Mouse (Mus musculus): ENCODE measurements at regions not wholly inside any gene's neighbourhood (a gene's known extent, or its start where the extent isn't known, plus 50 kb on each side); places are given as distances from the start of the nearest gene placed in this dataset.

DNA sequence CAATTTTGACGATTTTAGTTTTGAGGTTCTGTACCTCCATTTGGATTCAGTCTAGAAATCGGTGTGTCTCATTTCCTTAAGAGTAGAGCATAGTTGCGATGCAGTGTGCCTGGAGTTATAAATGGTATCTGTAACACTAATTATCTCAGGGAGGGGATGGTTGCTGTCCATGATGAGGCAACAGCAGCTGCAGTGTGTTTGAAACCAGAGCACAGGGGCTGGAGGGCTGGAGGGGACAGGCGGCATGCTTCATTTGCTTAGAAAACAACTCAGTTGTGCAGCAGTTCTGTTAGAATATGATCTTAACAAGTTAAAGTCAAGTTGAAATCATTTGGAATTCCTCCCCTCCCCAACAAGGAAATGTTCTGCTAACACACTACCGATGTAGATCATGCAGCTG is 69.3 kb upstream of the Lrig3 start:
- no peak for DNase-seq (ENCODE audit: low read depth)
- TF ChIP-seq CTCF (IDR thresholded peaks at IDR 0.05; ENCODE audit: borderline replicate concordance, extremely low read depth, insufficient read depth, insufficient read length): no peak
- no peak for TF ChIP-seq POLR2A (IDR thresholded peaks at IDR 0.05; ENCODE audit: borderline replicate concordance, extremely low read depth, insufficient read depth, insufficient read length, poor library complexity, severe bottlenecking)

DNA sequence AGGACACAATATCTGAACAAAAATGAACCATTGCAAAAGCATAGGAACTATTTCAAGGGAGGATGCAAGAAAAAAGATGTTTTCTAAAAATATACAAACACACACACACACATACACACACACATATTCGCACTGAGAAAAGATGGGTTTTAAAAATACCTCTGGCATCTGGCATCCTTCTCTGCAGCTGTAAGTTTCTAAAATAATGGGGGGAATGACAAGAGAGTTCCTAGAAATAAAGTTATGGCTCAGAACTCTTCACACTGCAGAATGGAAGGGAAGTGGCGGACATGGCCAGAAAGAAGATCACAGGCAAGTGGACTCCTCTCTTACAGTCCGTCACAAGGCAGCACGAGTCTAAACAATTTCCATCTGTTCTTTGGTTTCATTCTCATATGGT is 66.5 kb upstream of the Lrig3 start:
- TF ChIP-seq CTCF (IDR thresholded peaks at IDR 0.05; ENCODE audit: borderline replicate concordance, extremely low read depth, insufficient read depth, insufficient read length) (no peak), POLR2A (IDR thresholded peaks at IDR 0.05; ENCODE audit: borderline replicate concordance, extremely low read depth, insufficient read depth, insufficient read length, poor library complexity, severe bottlenecking) (no peak)

DNA sequence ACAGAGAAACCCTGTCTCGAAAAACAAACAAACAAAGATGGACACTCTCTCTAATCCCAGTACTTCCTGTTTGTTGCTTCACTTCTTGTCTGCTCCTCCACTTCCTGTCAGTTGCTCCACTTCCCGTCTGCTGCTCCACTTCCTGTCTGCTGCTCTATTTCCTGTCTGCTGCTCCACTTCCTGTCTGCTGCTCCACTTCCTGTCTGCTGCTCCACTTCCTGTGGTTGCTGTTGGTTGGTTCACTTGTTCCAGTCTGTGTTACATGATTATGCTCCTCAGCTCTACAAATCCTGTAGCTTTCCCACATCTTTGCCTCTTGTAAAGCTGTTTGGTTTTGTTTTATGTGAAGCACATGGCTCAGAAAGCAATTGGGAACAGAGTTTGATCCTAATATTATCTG is 65.4 kb upstream of the Lrig3 start:
- DNase-seq (ENCODE audit: low read depth): no peak
- TF ChIP-seq CTCF (IDR thresholded peaks at IDR 0.05; ENCODE audit: borderline replicate concordance, extremely low read depth, insufficient read depth, insufficient read length) (no peak), POLR2A (IDR thresholded peaks at IDR 0.05; ENCODE audit: borderline replicate concordance, extremely low read depth, insufficient read depth, insufficient read length, poor library complexity, severe bottlenecking) (no peak)

More for the DNA sequence above, 66.5 kb upstream of the Lrig3 start:
- DNase-seq (ENCODE audit: low read depth): no peak

DNA sequence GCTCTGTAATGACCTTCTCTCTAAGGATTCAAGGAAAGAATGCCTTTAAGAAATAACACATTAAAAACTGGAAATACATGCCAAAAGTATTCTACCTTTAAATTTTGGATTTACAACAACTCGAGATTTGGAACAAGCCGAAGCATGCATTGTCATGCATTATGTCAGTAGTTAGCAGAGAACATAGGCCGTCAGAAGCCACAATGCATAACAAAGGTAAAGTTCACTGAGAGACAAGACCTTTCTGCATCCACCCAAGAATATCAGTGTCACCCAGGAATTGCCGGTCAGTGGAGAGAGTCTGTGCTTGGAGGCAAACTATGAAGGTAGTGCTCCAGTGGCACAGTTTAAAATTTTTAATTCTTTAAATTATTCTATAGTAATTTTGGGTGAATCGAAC is 63.3 kb upstream of the Lrig3 start:
- no peak for DNase-seq (ENCODE audit: low read depth)
- TF ChIP-seq CTCF (IDR thresholded peaks at IDR 0.05; ENCODE audit: borderline replicate concordance, extremely low read depth, insufficient read depth, insufficient read length) (no peak), POLR2A (IDR thresholded peaks at IDR 0.05; ENCODE audit: borderline replicate concordance, extremely low read depth, insufficient read depth, insufficient read length, poor library complexity, severe bottlenecking) (no peak)

DNA sequence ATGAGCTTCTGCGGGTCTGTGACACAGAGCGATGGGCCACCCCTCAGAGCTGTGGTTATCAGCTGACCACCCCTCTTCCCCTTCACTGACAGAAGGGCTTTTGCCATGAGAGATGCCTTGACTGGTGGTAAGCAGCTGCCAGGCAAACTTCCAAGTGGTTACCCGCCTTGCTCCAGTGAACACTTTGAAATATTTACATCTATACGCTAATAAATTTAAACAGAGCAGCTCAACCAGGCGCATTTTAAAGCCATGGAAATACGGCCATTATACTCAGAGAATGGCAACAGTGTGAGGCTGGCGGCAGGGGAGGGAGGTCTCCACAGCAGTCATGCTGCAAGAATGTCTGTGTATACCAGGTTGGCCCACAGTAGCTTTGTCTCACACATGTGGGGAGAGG is 53.8 kb upstream of the Lrig3 start:
- peak; percentile 77 for DNase-seq (ENCODE audit: low read depth)
- TF ChIP-seq CTCF (IDR thresholded peaks at IDR 0.05; ENCODE audit: borderline replicate concordance, extremely low read depth, insufficient read depth, insufficient read length) (no peak), POLR2A (IDR thresholded peaks at IDR 0.05; ENCODE audit: borderline replicate concordance, extremely low read depth, insufficient read depth, insufficient read length, poor library complexity, severe bottlenecking) (no peak)

Measured in brain, embryonic 14.5 days (tissue).